Mouse (Mus musculus): ENCODE data around the gene Nr2c1.

Gene Nr2c1

DNA sequence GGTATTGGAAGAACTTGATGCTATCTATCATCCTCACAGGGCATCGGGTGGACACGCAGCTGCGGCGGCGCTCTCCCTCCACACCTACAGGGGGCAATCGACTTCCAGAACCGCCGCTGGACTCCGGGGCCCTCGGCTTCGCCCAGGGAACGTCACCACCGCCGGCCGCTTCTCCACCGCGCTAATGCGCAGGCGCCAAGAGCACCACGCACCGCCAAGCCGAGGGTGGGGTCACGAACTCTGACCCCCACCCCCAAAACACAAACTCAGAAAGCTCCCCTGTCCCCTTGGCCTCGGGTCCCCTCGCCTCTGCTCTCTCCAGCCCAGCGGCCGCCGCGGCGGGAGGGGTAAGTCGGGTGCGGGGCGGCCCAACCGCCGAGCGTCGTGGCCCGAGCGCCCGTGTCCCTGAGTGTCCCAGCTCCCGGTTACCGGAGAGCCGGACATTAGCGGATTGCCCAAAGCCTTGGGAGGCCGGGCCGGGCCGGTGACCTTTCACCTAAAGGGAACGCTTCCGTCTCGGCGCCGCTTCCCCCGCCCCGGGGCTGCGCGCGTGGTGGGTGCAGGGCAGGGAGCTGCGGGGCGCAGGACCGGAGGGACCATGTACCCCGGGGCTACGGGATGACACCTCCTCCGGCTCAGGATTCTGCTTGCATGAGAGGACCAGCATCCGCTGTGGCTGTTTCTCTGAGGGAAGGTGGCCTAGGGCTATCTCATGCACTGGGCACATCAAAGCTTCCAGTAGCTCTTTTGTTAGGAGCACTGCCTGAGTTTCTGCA, at the start of gene Nr2c1:
Gene Nr2c1, plus strand, starts transcription at position 268 of the 776 bp plus-strand sequence.
- in situ Hi-C loops (cut with MboI), result no loop called here

DNA sequence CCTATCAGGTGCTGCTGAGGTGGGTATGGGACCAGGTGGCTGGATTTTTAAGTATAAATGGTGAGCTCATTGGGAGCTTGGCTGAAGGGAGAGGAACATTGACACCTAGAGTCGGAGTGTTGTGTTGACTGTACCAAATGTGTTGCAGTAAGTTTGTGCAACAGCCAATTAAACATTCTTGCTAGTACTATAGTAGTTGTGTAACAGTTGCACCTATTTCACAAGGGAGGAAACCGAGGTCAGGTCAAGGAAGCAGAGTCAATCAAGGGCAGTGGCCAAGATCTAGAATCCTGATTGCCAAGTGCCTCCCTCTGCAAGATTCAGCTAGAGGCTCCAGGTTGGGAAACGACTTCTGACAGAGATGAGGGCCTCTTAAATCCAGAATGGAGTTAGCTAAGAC, 49.7 kb upstream of the Nr2c1 start:
- in situ Hi-C loops (cut with MboI), result no loop called here

DNA sequence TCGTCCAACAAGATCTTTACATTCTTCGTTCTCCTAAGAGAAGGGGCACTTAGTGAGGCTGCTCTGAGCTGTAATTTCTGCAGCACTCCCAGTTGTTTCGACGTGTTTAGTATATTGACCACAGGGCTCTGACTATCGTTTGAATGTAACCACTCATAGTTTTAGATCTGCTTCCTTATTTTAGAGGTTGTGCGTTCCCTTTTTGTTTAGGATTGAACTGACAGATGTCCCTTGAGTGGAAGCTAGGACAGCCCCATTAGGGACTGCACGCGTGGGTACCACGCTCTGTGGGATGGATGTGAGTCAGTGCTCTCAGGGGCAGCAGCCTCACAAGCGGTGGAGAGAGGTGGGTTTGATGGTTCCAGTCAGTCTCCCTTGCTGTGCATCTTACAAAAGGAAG, 42.3 kb upstream of the Nr2c1 start:
- in situ Hi-C loops (cut with MboI), result no loop called here

DNA sequence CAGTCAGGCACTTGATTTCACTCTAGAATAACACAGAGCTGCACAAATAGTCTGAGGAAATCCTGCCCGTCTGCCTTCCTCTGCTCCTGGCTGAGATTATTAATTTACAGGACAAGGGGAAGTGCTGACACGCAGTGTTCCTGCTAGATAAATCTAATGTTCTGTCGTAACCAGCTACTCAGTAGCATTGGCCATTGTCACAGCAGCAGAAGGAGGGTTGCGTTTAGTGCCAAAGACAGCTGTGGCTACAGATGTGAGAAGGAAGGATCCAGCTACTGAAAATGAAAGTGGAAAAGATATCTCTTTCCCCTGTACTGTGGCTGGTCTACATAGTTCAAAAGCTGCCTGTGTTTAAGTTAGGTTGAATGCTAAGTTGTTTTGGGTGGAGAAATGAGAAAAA, 40.7 kb upstream of the Nr2c1 start:
- in situ Hi-C loops (cut with MboI), result no loop called here

DNA sequence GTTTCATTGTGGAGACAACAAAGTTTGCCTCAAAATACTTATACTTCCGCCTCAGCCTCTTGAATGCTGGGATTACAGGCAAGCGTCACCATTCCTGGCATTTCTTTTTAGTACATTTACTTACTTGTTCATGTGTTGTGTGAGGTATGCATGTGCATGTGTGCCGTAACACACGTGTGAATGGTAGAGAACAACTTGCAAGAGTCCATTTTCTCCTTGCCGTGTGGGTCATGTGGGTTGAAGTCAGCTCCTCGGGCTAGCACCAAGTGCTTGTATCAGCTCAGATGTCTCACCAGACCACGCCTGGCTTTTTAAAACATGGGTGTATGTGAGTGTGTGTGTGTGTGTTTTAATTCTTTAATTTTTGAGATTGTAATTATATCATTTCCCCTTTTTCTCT, 40.2 kb upstream of the Nr2c1 start:
- in situ Hi-C loops (cut with MboI), result no loop called here

DNA sequence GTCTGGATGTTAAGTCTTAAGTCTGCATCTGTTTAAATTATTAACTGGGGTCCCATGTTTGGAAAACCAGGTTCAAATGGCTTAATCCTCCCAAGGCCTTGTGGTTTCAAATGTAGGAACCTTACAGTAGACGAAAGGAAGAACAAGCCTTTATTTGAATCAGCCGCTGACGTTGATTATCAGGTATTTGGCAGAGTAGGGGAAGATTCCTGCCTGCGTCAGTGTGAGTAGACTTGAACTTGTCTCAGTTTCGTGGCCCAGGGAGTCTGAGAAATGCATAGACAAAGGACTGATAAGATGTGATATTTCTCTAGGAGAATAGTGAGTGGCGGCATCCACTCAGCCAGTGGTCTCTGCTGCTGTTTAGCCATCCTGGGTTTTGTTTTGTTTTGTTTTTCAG, 39.0 kb upstream of the Nr2c1 start:
- in situ Hi-C loops (cut with MboI), result no loop called here

DNA sequence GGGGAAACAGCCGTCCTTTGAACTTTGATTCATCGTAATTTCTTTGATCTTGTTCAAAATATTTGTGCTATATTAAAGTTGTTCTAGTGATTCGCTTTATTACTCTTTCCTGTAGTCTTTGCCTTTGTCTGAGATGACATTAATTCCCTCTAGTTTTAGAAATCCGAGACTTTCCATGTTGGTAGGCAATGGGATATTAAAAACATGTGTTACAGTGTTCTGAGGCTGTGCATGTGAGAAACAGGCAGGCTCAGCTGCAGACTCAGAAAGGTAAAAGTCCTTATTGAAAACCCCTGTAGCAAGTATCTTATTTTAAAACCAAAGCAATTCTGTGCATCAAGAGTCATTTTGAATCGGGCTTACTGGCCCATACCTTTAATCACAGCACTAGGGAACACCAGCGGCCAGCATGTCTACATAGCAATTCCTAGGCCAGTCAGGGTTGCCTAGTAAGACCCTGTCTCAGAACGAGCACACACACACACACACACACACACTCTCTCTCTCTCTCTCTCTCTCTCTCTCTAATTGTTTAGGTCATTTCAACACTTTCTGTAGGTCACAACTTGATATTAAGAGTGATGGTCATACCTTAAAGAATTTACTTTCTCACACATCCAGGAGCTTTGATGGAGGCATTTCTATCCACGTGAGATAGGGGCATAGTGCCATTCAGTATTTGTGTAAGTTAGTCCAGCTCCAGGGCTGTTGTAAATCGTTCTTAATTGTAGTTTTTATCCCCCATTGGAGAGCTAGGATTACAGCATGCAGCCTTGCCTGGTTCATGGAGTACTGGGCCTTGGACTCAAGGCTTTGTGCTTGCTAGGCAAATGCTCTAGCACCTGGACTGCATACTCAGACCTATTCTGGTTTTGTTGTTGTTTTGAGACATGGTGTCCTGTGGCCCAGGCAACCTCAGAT, 36.7 kb upstream of the Nr2c1 start:
- in situ Hi-C loops (cut with MboI), result loop anchor here (10.0 kb wide), 2 partner anchors 96 to 296 kb away; no protein-coding TSS in a partner anchor

DNA sequence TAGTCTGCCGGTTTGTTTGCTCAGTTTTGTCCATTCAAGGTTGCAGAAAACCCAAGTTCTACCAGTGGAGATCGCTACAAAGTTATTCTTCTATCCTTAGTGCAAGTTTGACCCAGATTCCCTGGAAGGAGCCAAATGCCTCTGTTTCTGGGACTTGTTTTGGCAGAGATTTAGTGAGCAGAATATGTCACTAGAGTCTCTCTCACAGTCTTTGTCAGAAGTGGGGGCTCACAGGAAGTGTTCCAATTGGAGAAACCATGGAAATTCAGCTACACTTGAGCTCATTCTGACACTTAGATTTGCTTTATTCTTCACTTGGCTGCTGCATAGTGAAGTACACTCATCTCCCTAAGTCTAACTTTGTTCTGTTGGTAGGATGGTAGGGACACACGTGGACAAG, 35.6 kb upstream of the Nr2c1 start:
- in situ Hi-C loops (cut with MboI), result loop anchor here (10.0 kb wide), 2 partner anchors 97 to 297 kb away; no protein-coding TSS in a partner anchor

DNA sequence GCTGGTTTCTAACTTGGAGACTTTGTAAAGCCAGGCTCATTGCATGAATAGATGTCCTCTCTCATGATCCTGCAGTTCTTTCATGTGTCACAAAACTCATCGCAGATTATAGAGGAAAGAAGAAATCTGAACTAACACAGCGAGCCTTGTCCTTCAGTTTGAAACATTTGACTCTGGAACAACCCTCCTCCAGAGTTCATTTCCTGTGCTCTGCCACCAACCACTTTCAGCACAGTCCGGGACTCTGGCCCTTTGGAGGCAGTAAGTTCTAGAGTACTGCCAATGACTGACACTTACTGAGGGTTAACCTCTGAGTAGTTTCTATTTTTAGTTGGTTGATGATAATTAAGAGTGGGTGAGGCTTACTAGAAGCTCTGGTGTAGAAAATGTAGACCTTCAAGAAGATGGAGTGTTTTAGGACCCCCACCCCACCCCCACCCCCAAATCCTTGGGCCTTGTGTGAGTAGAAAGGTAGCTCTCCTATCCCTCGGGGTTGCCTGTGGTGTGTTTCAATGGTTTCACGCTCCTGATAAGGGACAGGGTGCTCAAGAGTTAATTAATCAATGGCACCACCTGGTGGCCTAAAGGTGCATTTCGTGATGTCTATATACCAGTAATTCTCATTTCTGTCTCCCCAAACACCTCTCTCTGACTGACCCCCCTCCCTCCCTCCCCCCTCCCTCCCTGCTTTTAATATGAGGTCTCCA, 31.8 kb upstream of the Nr2c1 start:
- in situ Hi-C loops (cut with MboI), result loop anchor here (10.0 kb wide), 2 partner anchors 101 to 301 kb away; no protein-coding TSS in a partner anchor

DNA sequence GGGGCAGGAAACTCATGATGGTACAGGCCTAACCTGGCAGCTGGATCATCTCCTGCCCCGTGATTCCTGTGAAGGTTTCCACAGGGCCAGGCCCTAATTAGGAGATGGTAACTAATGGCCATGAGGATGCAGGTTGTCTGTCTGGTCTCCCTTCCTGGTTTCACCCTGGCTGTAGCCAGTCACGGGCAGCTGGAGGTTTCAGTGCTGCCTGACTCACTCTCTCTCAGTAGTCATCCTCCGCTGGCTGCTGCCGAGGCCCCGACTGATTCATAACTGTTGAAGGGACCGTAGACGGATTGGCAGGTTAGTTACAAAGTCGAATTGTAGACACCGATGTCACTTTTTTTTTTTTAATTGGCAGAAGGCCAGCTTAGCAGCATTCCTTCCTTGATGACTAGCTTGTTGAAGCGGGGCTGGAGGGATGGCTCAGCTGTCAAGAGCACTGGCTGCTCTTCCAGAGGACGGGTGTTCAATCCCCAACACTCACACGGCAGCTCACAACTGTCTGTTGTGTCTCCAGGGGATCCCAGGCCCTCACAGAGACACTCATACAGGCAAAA, 31.0 kb upstream of the Nr2c1 start:
- in situ Hi-C loops (cut with MboI), result loop anchor here (10.0 kb wide), 2 partner anchors 102 to 302 kb away; no protein-coding TSS in a partner anchor

DNA sequence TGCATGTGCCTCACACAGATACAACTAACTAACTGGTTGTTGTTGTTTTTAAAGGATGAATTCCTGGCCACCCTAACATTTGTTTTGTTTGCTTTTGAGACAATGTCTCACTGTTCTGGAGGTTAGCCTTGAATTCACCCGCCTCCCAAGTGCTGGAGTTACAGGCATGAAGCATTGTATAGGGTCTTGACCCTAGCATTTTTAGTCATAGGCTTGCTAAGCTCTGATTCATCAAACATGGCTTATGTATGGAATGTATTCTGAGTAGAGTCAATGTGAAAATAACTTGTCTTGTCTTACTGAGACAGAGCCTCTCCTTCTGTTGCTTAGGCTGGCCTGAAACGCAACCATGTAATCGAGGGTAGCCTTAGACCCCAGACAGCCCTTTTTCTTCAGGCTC, 29.9 kb upstream of the Nr2c1 start:
- in situ Hi-C loops (cut with MboI), result loop anchor here (10.0 kb wide), 2 partner anchors 103 to 303 kb away; no protein-coding TSS in a partner anchor

DNA sequence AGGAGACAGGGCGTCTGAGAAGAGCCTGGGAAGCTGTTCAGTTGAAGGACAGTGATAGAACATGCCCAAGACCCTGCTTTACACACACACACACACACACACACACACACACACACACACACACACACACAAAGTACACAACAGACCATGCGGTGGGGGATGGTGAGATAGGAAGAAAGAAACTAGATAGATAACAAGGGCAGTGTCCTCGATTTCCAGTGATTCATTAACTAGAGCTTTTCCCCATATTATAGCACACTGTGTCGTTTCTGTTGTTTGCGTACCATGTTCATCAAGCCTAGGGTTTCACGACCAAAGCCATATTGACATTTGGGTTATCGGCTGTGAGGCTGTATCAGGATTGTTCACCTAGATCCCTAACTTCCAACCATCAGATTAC, 28.8 kb upstream of the Nr2c1 start:
- in situ Hi-C loops (cut with MboI), result loop anchor here (10.0 kb wide), 2 partner anchors 104 to 304 kb away; no protein-coding TSS in a partner anchor

DNA sequence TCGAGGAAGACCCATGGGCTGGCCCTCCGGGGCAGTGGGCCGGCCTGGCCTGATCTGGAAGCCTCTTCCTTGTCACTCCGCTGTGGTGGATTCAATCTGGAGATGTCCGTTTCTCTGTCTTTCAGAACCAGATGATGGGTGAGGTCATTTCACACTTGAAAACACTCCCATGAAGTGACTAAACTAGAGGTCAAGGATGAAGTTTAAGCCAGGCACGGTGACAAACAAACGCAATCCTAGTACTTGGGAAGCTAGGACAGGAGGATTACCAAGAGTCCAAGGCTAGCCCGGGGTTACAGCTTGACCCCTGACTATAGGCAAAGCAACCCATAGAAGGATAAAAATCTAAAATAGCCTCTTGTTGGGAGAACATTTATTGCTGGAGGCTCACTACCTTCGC, 27.1 kb upstream of the Nr2c1 start:
- in situ Hi-C loops (cut with MboI), result no loop called here

DNA sequence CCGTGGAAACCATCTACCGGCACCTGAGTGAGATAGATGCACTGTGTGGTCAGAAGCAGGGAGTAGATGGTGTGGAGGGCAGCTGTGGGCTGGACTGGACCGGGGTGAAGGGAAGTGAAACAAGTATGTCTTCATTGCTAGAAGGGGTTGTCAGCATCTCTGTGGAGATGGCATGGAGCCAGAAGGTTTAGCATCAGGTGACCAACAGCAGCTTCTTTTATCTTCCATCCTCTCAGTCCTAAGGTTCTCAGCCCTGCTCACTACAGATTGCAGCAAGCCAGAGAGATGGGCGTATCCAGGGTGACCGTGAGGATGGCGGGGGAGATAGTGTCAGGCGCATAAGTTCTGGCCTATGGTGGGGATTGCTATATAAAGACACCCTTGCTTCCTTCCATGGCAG, 25.2 kb upstream of the Nr2c1 start:
- in situ Hi-C loops (cut with MboI), result no loop called here

DNA sequence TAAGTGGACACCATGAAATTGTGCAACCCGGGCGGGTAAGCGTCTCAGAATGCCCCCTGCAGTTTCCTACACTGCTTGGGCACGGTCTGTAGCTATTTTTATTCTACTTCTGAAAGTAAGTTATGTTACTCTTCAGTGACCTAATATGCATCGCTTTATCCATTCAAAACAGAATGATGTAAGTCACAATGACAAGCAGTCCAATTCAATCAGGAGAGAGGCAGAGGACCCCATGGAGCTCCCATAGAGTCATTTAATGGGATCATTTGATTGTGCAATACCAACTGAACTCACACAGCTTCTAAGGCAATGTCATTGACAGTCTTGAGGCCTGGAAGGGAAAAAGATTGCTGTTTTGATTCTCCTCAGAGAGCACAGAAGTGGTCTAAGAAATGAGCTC, 24.2 kb upstream of the Nr2c1 start:
- in situ Hi-C loops (cut with MboI), result no loop called here

DNA sequence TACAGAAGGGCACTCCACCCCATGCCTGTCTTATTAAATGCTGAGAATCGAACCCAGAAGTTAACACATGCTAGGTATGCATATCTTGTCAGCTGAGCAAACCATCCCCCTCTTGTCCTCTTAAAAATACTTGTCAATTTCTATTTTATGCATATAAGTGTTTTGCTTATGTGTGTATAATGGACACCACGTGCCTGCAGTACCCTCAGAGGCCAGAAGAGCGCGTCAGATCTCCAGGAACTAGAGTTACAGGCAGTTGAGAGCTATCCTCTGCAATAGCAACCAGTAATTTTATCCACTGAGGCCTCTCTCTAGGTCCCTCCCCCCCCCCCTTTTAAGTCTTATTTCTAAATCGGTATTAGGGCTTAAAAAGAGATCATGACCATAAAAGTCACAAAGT, 23.4 kb upstream of the Nr2c1 start:
- in situ Hi-C loops (cut with MboI), result no loop called here

DNA sequence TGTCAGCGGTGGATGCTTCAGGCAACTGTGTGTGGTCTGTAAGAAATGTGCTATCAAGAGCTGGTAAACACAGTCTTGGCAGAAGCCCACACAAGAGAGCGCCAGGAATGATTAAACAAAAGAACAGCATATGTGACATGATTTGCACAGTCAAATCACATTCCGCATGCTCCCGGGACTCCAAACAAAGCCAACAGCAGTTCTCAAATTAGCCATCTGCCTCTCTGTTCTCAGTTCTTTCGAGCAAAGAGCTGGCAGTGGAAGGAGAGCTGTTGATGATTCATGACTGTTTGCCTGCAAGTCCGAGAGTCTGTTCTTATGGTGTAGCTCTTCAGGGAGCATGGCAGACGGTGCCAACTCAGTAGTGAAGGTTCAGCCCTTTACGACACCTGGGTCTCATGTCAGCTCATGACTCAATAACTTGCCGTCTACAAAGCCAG, 18.1 kb upstream of the Nr2c1 start:
- in situ Hi-C loops (cut with MboI), result no loop called here

DNA sequence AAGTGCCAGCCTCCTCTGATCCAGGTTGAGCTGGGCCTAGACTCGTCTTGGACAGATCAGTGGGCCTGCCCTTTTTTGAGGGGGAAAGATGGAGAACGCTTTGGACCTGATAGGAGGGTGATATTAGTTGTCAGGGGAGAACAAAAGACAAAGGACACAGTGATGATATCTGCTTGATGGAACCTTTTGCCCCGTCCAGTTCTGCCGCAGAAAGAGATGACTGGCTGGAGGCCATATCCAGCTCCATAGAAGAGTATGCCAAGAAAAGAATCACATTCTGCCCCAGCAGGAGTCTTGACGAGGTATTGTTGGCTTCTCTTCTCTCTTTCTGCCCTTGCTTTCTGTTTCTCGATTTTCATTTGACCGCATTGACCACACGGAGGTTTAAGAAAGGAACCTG, 14.7 kb upstream of the Nr2c1 start:
- in situ Hi-C loops (cut with MboI), result no loop called here

DNA sequence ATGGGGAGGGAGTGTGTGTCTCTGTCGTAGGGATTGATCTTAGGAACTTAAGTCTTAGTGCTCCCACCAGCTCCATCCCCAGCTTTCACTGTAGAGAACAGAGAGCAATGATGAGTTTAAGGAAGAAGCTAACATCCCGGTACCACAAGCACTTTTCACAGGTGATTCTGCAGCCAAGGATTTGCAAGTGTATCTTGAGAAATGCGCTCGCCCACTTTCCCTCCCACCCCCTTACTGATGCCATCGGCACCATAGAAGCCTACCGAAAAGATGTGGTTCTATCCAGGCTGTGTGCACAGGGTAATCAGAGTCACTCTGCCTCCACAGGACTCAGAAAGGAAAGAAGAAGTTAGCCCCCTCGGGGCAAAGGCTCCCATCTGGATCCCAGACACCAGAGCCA, 14.1 kb upstream of the Nr2c1 start:
- in situ Hi-C loops (cut with MboI), result no loop called here

DNA sequence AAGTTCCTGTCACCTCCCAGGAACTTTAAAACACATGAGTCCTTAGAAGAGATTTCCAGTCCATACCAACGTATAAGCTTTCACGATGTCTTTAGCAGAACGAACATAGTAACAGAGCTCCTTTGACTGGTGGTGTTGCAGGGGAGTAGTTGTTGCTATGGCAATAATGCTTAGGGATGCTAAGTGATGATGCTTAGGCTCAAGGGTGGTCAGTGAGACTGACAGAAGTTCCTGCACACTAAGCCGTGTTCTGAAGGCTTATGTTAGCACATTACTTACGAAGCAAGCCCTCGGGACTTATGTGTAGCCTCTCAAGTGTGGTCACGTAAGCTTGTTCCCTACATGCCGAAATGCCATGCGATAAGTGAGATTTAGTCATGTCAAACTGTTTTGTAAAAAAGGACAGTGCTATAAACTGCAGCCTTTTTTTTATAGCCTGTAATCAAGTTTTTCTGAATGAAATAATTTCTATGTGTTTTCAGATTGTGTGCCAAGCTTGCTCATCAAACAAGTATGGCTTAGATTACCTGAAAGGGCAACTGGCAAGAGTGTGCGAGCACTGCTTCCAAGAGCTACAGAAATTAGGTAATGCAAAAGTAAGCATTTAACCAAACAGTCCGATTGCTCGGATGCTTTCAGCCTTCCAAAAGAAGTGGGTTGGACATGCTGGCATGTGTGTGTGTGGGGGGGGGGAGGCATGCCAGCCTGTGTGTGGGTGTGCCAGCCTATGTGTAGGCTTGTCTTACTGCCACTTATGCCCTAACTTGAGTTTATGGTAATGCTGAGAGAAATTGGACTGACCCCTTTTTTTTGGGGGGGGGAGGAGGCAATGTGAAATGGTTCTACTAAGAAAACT, 13.1 kb upstream of the Nr2c1 start:
- in situ Hi-C loops (cut with MboI), result no loop called here
